8 mouse cellular contexts compared by ENCODE assay signal in the genomic region with DNA sequence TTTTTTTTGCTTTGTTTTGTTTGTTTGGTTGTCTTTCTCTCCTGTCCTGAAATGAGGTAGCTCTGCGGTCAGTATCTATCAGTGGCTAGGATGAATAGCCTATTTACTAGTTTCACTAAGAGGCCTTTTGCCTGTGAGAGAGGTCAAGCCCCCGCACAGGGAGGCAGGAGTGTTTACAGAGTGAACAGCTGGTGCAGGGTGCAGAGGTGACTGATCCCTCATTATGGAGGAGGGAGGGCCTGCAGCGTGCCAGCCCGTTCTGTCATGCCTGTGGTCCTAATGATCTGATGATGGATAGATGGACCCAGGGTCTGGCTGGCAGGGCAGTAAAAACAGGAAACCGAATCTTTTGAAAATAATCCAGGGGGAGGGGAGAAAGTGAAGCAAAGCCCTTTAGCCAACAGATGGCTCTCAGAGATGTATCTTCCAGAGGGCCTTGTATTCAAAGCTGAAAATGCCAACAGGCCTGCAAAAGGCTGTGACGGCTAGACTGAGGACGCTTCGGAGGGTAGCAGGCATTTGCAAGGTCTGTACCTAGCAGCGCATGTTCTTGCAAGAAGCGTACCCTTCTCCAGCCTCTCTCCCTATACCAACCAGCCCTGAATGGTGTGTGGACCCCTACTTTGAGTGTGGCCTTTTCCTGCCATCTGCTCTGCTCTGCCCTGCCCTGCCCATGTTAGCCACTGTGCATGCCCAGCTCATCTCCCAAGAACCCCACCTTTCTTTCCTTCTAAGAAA. TPM values are rescaled to one million over a fixed set of nuclear protein-coding genes. Genes with fewer than 3 reads are reported as not detected.
DNase-seq lines count a peak whose midpoint lies in the region; ATAC-seq and TF ChIP-seq lines count a peak whose summit lies in the region.

No protein-coding gene starts in this region.

- no peak overlapping the region for H3K9ac ChIP-seq in forebrain, embryonic 16.5 days (replicated peaks; ENCODE audit: low read depth, low read length)
- no peak overlapping the region for H3K9ac ChIP-seq in liver, embryonic 13.5 days

- no peak overlapping the region for H3K4me3 ChIP-seq in left cerebral cortex, adult 2 months
- H3K4me3 ChIP-seq in forebrain, embryonic 16.5 days (replicated peaks; ENCODE audit: low read length) = no peak overlapping the region
- H3K4me3 ChIP-seq in liver, embryonic 13.5 days (replicated peaks) = no peak overlapping the region

- H3K4me2 ChIP-seq in forebrain, embryonic 16.5 days (ENCODE audit: low read length) = no peak overlapping the region
- H3K4me2 ChIP-seq in liver, embryonic 13.5 days = no peak overlapping the region

- TF ChIP-seq CTCF in left cerebral cortex, adult 2 months (IDR thresholded peaks at IDR 0.05) = no peak

- ATAC-seq in forebrain, embryonic 16.5 days = peak; percentile 49
- ATAC-seq in liver, embryonic 13.5 days (ENCODE audit: low read depth) = peak; percentile 41; the same call in 1 of the 2 replicates

- H3K27ac ChIP-seq in left cerebral cortex, adult 2 months = peak overlapping the region; percentile 48
- no peak overlapping the region for H3K27ac ChIP-seq in forebrain, embryonic 16.5 days (ENCODE audit: low read length)
- H3K27ac ChIP-seq in liver, embryonic 13.5 days = no peak overlapping the region

- intact Hi-C loops in left cerebral cortex, adult 2 months (cut with DNase I) = no loop called here
- intact Hi-C loops in left cerebral cortex, postnatal 14 days (cut with DNase I) = no loop called here

- no peaks in the 10 kb centered on the region for H3K27me3 ChIP-seq in forebrain, embryonic 16.5 days (replicated peaks; ENCODE audit: control insufficient read depth, insufficient read depth, low read length)
- H3K27me3 ChIP-seq in liver, embryonic 13.5 days = no peaks in the 10 kb centered on the region

- H3K36me3 ChIP-seq in forebrain, embryonic 16.5 days (ENCODE audit: control insufficient read depth, insufficient read depth) = no peaks in the 10 kb centered on the region
- H3K36me3 ChIP-seq in liver, embryonic 13.5 days = no peaks in the 10 kb centered on the region

- 36% methylated on average over 10 of the region's 10 CpGs for WGBS in forebrain, embryonic 16.5 days
- 46% methylated on average over 10 of the region's 10 CpGs for WGBS in liver, embryonic 13.5 days (ENCODE audit: insufficient replicate concordance)

- DNase-seq in left cerebral cortex, adult 2 months (ENCODE audit: extremely low spot score in 1 of 2, low spot score in 2 of 2) = no peak
- DNase-seq in left cerebral cortex, postnatal 14 days (ENCODE audit: low spot score in 2 of 2) = no peak
- no peak for DNase-seq in liver, embryonic 13.5 days
- peak; percentile 71 for DNase-seq in retina, embryonic 14.5 days (ENCODE audit: low spot score)
- DNase-seq in ovary, postnatal 10 days (ENCODE audit: low spot score) = no peak
- no peak for DNase-seq in right cerebral cortex, postnatal 14 days
- no peak for DNase-seq in frontal cortex, postnatal 14 days (ENCODE audit: low spot score in 2 of 2)

- H3K4me1 ChIP-seq in forebrain, embryonic 16.5 days (replicated peaks; ENCODE audit: control insufficient read depth, insufficient read depth, low read length) = peaks cover 24% of the 10 kb centered on the region
- H3K4me1 ChIP-seq in liver, embryonic 13.5 days (replicated peaks) = peaks cover 42% of the 10 kb centered on the region

- no peaks in the 10 kb centered on the region for H3K9me3 ChIP-seq in forebrain, embryonic 16.5 days (ENCODE audit: control insufficient read depth, low read length)
- no peaks in the 10 kb centered on the region for H3K9me3 ChIP-seq in liver, embryonic 13.5 days (replicated peaks)

RNA-seq across cellular contexts. Expression of gene Bcr, which starts 38.2 kb away (rescaled TPM):
- 100 to 1,000 TPM in 1 of 2 experiments, 10 to 100 TPM in 1; 99.6 to 113 TPM for total RNA-seq in left cerebral cortex, adult 2 months (2021)
- total RNA-seq in left cerebral cortex, postnatal 14 days (2021) = 10 to 100 TPM; 82.9 to 84.1 TPM
- polyA plus RNA-seq in forebrain, embryonic 16.5 days (2015; fragmentation: Nextera tagmentation; extraction: Ambion mirVana) = 14.8 and 17.6 TPM in 2 replicates
- 1.4 and 1.6 TPM in 2 replicates for polyA plus RNA-seq in liver, embryonic 13.5 days (2015; fragmentation: Nextera tagmentation; extraction: Ambion mirVana)
